Mouse (Mus musculus) liver, embryonic 14.5 days (tissue): Measurements from ENCODE around the gene Prdm16.

Experiments used
- CTCF ChIP-seq: IDR thresholded peaks from 2 replicates; pipeline ENCODE4 v1.5.1; 2016; ENCODE audit warnings: antibody characterized with exemption, low read depth, control low read depth
- EP300 ChIP-seq: IDR thresholded peaks from 2 replicates; pipeline ENCODE4 v1.6.1; 2016; ENCODE audit warnings: antibody characterized with exemption, low read depth

DNA sequence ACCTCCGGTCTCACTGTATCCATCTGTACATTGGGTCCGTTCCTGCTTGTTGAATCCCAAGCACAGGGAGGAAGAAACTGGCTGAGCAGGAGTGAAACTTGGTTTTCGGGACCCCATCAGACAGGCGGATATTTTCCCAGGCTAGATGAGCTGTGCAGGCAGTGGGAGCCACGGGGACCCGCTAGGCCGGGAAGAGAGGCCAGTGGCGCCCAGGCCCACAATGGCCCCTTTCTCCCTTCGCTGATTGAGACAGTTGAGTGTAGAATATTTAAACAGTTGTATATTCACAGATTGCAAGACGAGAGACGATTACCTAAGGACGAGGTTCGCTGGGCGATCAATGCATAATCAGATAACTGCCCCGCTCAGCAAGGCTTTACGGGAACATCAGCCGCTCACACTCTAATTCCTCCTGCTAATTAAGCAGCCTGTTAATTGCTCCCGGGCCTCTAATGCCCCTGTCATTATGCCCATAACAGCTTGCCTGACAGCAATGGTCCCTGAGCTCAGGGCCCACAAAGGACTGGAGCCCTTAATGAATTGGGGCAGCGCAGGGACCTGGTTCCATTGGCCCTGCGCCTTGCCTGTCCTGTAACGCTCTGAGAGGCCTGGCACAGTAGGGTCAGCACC, 54.0 kb downstream of the Prdm16 start:
- no peak for TF ChIP-seq CTCF
- no peak for TF ChIP-seq EP300
